Mouse (Mus musculus) heart, embryonic 14.5 days (tissue): ENCODE measurements around the gene Hdac9. TPM values are rescaled to one million over a fixed set of nuclear protein-coding genes. Genes with fewer than 3 reads are reported as not detected.

ENCODE experiments used
- ATAC-seq: fragments of 200-750 bp; cut with Nextera tagmentation; 2 replicates; pipeline ENCODE4 v1.8.0; 2017; ENCODE audit warnings: low read depth, moderate TSS enrichment; ENCODE audit not compliant: insufficient number of reproducible peaks, insufficient read depth, low FRiP score
- H3K27ac ChIP-seq, 2 experiments: fragments of 200-500 bp in 1 of 2; fragments of 300-500 bp in 1 of 2; sonication (generic) in 1 of 2; replicated peaks in 1 of 2; 2 replicates each; pipeline ENCODE4 v1.5.1; 2012 to 2014; ENCODE audit warnings: low read depth in 2 of 2, low read length in 2 of 2, control low read depth in 1 of 2, mild to moderate bottlenecking in 1 of 2, mixed read lengths in 1 of 2; ENCODE audit not compliant: control insufficient read depth in 1 of 2, insufficient read depth in 1 of 2
- H3K27me3 ChIP-seq: fragments of 300-500 bp; sonication (generic); 2 replicates; pipeline ENCODE4 v1.6.1; 2014; ENCODE audit warnings: mild to moderate bottlenecking, low read length, control low read depth; ENCODE audit not compliant: control insufficient read depth, insufficient read depth
- H3K36me3 ChIP-seq: fragments of 300-500 bp; sonication (generic); 2 replicates; pipeline ENCODE4 v1.6.1; 2014; ENCODE audit warnings: mild to moderate bottlenecking, control low read depth, low read length, mixed read lengths; ENCODE audit not compliant: control insufficient read depth, insufficient read depth
- H3K4me1 ChIP-seq, 2 experiments: fragments of 200-500 bp in 1 of 2; fragments of 300-500 bp in 1 of 2; sonication (generic) in 1 of 2; 2 replicates each; pipeline ENCODE4 v1.6.1; 2012 to 2014; ENCODE audit warnings: low read length in 2 of 2, control low read depth in 1 of 2, mixed read lengths in 1 of 2; ENCODE audit not compliant: control insufficient read depth in 2 of 2, insufficient read depth in 2 of 2
- H3K4me2 ChIP-seq: fragments of 300-500 bp; sonication (generic); 2 replicates; pipeline ENCODE4 v1.6.1; 2014; ENCODE audit warnings: mild to moderate bottlenecking, low read length
- H3K4me3 ChIP-seq, 2 experiments: fragments of 200-500 bp in 1 of 2; fragments of 300-500 bp in 1 of 2; sonication (generic) in 1 of 2; 2 replicates each; pipeline ENCODE4 v1.5.1; 2012 to 2014; ENCODE audit warnings: low read length in 2 of 2, mild to moderate bottlenecking in 2 of 2, control low read depth in 1 of 2, low read depth in 1 of 2, moderate library complexity in 1 of 2; ENCODE audit not compliant: control insufficient read depth in 1 of 2, insufficient read depth in 1 of 2
- H3K9ac ChIP-seq: fragments of 300-500 bp; sonication (generic); 2 replicates; pipeline ENCODE4 v1.6.1; 2014; ENCODE audit warnings: mild to moderate bottlenecking, low read length
- H3K9me3 ChIP-seq: fragments of 300-500 bp; sonication (generic); 2 replicates; pipeline ENCODE4 v1.6.1; 2016; ENCODE audit warnings: low read length, control low read depth; ENCODE audit not compliant: control insufficient read depth
- WGBS: fragments of 180-500 bp; shearing (Covaris S2); extraction: QIAGEN DNeasy Blood & Tissue Kit; methylation state at CpG from one replicate; pipeline ENCODE4 v1.1.7; 2014; 5-methylcytosine and 5-hydroxymethylcytosine counted together
- polyA plus RNA-seq: library from polyadenylated mRNA; unstranded; fragments of >200 nt; fragmentation: Nextera tagmentation; extraction: Ambion mirVana; gene quantifications from 2 replicates; pipeline ENCODE4 v1.2.1, GENCODE M21; 2014

The Hdac9 gene
- polyA plus RNA-seq, 1 experiment from 2014 or later: 33.9 TPM

DNA sequence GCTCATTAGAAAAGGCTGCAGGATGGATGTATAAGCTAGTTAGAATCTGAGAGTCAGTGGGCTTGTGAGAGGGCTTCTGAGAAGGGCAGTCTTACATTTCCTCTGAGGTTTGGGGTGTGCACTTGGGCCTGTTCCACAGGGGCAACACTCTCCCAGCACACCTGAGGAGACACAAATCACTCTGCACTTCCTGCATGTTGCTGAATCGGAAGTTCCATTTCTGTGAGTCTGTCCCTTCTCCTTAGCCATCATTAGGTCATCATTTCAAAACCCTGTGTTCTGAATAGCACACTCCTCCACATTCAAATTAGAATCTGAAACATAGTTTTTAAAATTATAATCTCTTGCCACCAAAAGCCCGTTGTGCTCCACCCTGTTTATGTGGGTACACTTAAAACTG is 354.6 kb downstream of the Hdac9 start:
- WGBS: 74% methylated on average over 2 of the region's 2 CpGs

DNA sequence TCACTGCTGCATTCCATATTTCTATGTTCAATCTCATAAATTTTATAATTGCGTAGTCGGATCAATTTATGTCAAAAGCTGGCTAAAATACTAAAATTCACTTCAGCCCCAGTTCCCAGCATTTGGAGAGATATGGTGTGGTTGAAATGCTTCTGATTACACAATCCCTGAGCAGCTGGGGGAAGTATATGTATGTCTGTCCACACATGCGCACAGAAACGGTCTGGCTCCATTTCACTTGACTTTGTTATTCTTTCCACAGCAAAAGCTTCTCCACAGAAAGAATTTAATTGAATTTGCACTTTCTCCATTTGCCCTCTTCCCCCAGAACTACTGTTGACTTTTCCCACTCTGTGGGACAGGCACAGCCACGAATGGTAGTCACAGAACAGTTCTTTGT is 357.9 kb downstream of the Hdac9 start:
- Histone ChIP-seq H3K9me3 (no peaks in the 10 kb centered on the region), H3K36me3 (no peaks in the 10 kb centered on the region), H3K4me3 (no peak overlapping the region), H3K27me3 (no peaks in the 10 kb centered on the region), H3K4me1 (peaks cover 0 to 3% of the 10 kb centered on the region in 2 experiments; a peak in 1 of 4 replicates), H3K27ac (no peak overlapping the region), H3K4me2 (no peak overlapping the region), H3K9ac (no peak overlapping the region)
- ATAC-seq: no peak
- 64% methylated on average over 5 of the region's 5 CpGs for WGBS

More for the DNA sequence above, 354.6 kb downstream of the Hdac9 start:
- Histone ChIP-seq H3K36me3 (no peaks in the 10 kb centered on the region), H3K9ac (no peak overlapping the region), H3K27me3 (no peaks in the 10 kb centered on the region), H3K4me2 (no peak overlapping the region), H3K4me3 (no peak overlapping the region), H3K4me1 (no peaks in the 10 kb centered on the region), H3K9me3 (no peaks in the 10 kb centered on the region), H3K27ac (no peak overlapping the region)
- ATAC-seq: no peak

DNA sequence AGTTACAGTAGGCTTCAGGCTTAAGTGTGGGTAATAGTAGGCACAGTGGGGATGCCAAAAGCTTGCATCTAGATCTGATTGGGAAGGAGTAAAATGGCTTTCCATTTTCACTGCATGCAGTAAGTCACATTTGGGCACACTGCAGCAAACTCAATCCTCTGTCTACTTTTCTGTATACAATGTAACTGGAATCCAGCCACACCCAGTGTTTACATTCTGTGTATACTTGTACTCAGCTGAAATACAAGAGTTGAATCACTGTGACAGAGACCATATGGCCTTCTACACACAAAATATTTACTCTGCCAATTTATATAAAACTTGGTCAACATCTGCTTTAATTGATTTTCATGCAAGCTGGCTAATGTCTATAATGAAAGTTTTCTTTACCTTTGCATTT is 362.1 kb downstream of the Hdac9 start:
- no peak overlapping the region for H3K9ac ChIP-seq
- no peaks in the 10 kb centered on the region for H3K27me3 ChIP-seq
- H3K4me2 ChIP-seq: no peak overlapping the region
- no peak overlapping the region for H3K27ac ChIP-seq
- H3K9me3 ChIP-seq: no peaks in the 10 kb centered on the region
- H3K4me3 ChIP-seq: no peak overlapping the region
- H3K4me1 ChIP-seq: peaks cover 0 to 3% of the 10 kb centered on the region in 2 experiments; a peak in 1 of 4 replicates
- H3K36me3 ChIP-seq: no peaks in the 10 kb centered on the region
- no peak for ATAC-seq

DNA sequence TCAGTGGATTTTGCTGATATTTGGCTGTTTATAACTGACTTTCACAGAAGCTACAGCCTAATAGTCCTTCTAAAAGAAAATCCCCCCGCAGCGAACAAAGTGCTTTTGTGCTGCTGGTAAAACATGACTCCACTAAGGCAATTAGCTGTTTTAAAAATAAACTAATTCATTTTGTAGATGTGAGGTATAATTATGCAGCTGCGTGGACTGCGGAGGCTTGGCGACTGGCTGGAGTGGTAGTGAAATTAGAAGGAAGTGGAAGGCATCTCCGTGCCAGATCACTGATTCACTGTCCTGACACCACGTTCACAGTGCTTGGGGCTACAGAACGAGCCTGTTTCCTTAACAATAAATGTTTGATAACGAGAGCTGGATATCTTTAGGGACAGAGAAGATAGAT is 366.6 kb downstream of the Hdac9 start:
- Histone ChIP-seq H3K36me3 (no peaks in the 10 kb centered on the region), H3K9me3 (no peaks in the 10 kb centered on the region), H3K9ac (no peak overlapping the region), H3K4me3 (no peak overlapping the region), H3K27ac (no peak overlapping the region), H3K27me3 (no peaks in the 10 kb centered on the region), H3K4me1 (no peaks in the 10 kb centered on the region), H3K4me2 (no peak overlapping the region)
- ATAC-seq: no peak
- 56% methylated on average over 9 of the region's 9 CpGs for WGBS

DNA sequence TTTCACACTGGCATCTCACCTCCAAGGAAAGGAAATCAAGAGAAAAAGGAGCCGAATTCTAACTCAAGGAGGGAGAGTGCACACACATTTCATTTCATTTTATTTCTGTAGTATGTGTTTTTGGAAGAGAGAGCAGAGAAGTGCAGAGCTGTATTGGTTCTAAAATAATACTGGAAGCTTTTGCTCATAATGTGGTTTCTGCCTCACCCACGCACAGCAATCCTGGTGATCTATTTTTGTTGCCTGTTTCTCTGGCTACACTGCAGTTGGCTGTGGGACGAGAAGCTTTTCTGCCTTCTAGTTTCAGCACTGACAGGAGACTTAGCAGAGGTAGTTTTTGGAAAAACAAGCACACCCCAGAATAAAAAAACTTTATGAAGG is 387.7 kb downstream of the Hdac9 start:
- H3K9me3 ChIP-seq: no peaks in the 10 kb centered on the region
- H3K27me3 ChIP-seq: no peaks in the 10 kb centered on the region
- H3K4me3 ChIP-seq: peak overlapping the region in 1 of 2 experiments; percentile 62; a peak in 2 of 4 replicates
- ATAC-seq: no peak
- 20% methylated on average over 3 of the region's 3 CpGs for WGBS
- H3K4me2 ChIP-seq: peak overlapping the region; percentile 68
- no peaks in the 10 kb centered on the region for H3K36me3 ChIP-seq
- H3K27ac ChIP-seq: peak overlapping the region; percentile 88 to 96
- H3K4me1 ChIP-seq: peaks cover 5 to 10% of the 10 kb centered on the region in 2 experiments
- peak overlapping the region; percentile 53 for H3K9ac ChIP-seq

DNA sequence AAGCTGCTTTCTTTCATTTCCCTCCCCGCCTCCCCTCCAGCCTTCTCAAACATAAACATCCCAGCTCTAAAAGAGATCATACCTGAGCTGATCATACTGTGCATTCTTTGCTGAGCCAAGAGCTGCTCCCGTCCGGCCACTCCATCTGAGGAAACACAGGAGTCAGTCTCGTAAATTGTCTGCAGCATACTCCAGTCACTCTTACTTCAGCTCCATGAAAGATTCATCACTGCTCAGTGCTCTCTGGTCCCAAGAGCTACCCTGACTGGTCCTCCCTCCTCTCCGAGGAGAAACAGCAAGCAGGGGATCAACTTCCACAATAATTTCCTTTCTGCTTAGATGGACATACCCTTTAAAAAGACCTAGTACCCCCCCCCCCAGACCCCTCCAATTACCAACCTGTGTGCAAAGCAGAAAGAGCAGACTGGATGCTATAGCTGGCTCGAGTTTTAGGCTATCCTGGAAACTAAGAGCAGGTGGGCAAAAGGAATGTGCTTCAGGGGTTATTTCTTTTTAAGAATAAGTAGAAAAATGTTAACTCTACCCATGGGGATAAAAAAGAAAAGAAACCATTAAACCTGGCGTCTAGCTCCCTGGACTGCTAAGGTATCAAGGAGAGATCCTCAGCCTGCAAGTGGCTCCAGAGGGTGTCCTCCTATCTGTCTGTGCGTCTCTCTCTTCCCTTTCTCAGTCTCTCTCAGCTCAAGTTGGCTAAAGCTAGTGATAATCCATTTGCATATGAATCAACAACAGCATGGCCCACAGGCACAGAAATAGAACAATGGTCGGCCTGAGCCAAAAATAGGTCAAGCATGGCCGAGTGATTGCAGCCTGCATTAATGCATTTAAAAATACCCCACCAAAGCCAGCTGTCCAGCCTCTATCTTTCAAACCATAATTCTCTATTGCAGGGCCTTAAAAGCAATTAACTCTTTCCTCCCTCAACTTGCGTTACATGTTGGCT is 388.4 kb downstream of the Hdac9 start:
- Histone ChIP-seq H3K27me3 (no peaks in the 10 kb centered on the region), H3K9me3 (no peaks in the 10 kb centered on the region), H3K27ac (peak overlapping the region; percentile 88 to 96), H3K4me3 (peak overlapping the region; percentile 62), H3K36me3 (no peaks in the 10 kb centered on the region), H3K4me1 (peaks cover 5 to 10% of the 10 kb centered on the region in 2 experiments), H3K4me2 (peak overlapping the region; percentile 68), H3K9ac (peak overlapping the region; percentile 78)
- ATAC-seq: peak; percentile 78
- WGBS: 15% methylated on average over 11 of the region's 11 CpGs

DNA sequence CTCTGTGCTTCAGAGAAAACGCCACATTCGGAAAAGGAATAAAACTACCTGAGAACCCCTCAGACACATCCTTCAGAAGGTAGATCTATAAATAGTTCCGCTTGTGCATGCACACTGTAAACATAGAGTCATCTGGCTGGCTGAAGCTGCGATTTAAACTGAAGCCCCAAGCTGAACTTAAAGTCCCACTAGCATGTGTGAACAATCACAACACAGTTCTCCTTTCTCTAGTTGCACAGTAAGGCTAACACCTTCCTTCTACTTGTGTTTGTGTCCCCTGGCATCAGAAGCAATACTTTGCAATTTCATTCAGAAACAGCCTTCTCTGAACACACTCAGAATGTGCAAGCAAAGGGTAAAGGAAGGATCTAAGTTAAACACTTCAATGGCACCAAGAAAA is 389.1 kb downstream of the Hdac9 start:
- peak overlapping the region; percentile 68 for H3K4me2 ChIP-seq
- ATAC-seq: no peak
- H3K9me3 ChIP-seq: no peaks in the 10 kb centered on the region
- peak overlapping the region; percentile 78 for H3K9ac ChIP-seq
- 31% methylated on average over 4 of the region's 4 CpGs for WGBS
- no peaks in the 10 kb centered on the region for H3K27me3 ChIP-seq
- peak overlapping the region; percentile 88 to 96 for H3K27ac ChIP-seq
- no peaks in the 10 kb centered on the region for H3K36me3 ChIP-seq
- peak overlapping the region; percentile 62 for H3K4me3 ChIP-seq
- H3K4me1 ChIP-seq: peaks cover 6 to 12% of the 10 kb centered on the region in 2 experiments
